Mouse (Mus musculus) intestine, embryonic 14.5 days (tissue): ENCODE measurements around the gene Camk2g. TPM values are rescaled to one million over a fixed set of nuclear protein-coding genes. Genes with fewer than 3 reads are reported as not detected.

Experiments used
- ATAC-seq: fragments of 200-750 bp; cut with Nextera tagmentation; replicated peaks from 2 replicates; pipeline ENCODE4 v1.8.0; 2017; ENCODE audit warnings: low read depth, moderate number of reproducible peaks, moderate TSS enrichment, moderate library complexity; ENCODE audit not compliant: low FRiP score, low TSS enrichment
- DNase-seq: peaks from one replicate; pipeline ENCODE4 v3.0.0-alpha.2; 2018; ENCODE audit warnings: low spot score
- H3K27ac ChIP-seq: fragments of 300-500 bp; sonication (generic); 2 replicates; pipeline ENCODE4 v1.5.1; 2014; ENCODE audit warnings: low read depth, mild to moderate bottlenecking, control low read depth
- H3K27me3 ChIP-seq: fragments of 300-500 bp; sonication (generic); replicated peaks from 2 replicates; pipeline ENCODE4 v1.6.1; 2014; ENCODE audit warnings: low read length, control low read depth; ENCODE audit not compliant: control insufficient read depth, insufficient read depth
- H3K36me3 ChIP-seq: fragments of 300-500 bp; sonication (generic); 2 replicates; pipeline ENCODE4 v1.6.1; 2014; ENCODE audit warnings: low read length, control low read depth; ENCODE audit not compliant: control insufficient read depth, insufficient read depth
- H3K4me1 ChIP-seq: fragments of 300-500 bp; sonication (generic); replicated peaks from 2 replicates; pipeline ENCODE4 v1.6.1; 2014; ENCODE audit warnings: low read length, control low read depth, mixed read lengths; ENCODE audit not compliant: control insufficient read depth, insufficient read depth
- H3K4me2 ChIP-seq: fragments of 300-500 bp; sonication (generic); 2 replicates; pipeline ENCODE4 v1.6.1; 2014; ENCODE audit warnings: low read length
- H3K4me3 ChIP-seq: fragments of 300-500 bp; sonication (generic); 2 replicates; pipeline ENCODE4 v1.5.1; 2014; ENCODE audit warnings: low read depth, low read length, control low read depth, mixed read lengths
- H3K9ac ChIP-seq: fragments of 300-500 bp; sonication (generic); 2 replicates; pipeline ENCODE4 v1.6.1; 2014; ENCODE audit warnings: mild to moderate bottlenecking, low read length
- H3K9me3 ChIP-seq: fragments of 300-500 bp; sonication (generic); 2 replicates; pipeline ENCODE4 v1.6.1; 2016; ENCODE audit warnings: low read length, control low read depth; ENCODE audit not compliant: control insufficient read depth
- WGBS: fragments of 180-500 bp; shearing (Covaris S2); extraction: QIAGEN DNeasy Blood & Tissue Kit; methylation state at CpG from one replicate; pipeline ENCODE4 v1.1.7; 2014; 5-methylcytosine and 5-hydroxymethylcytosine counted together
- polyA plus RNA-seq: library from polyadenylated mRNA; unstranded; fragments of >200 nt; fragmentation: Nextera tagmentation; extraction: Ambion mirVana; gene quantifications from 2 replicates; pipeline ENCODE4 v1.2.1, GENCODE M21; 2014

Camk2g gene
- polyA plus RNA-seq, 1 experiment from 2014 or later: 47.6 TPM

DNA sequence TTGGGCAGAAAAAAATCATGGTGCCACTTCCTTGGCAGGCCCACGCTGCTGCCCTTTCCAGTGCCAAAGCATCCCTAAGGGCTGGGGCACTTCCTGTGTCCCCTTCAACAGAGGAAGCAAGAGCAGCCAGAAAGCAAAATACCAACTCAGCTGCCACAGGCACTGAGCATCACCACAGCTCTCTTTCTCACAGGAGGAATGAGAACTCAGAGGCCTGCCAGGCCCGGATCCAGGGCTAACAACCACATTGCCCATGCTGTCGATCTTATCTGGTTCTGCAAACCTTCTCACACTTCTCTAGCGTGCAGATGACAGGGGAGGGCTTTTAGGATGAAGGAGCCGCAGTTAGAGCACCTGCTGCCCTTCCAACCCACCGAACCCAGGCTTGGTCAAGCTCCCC is 21.1 kb downstream of the Camk2g start:
- Histone ChIP-seq H3K36me3 (peaks cover 35% of the 10 kb centered on the region), H3K9me3 (no peaks in the 10 kb centered on the region), H3K4me3 (no peak overlapping the region), H3K4me2 (no peak overlapping the region), H3K9ac (no peak overlapping the region), H3K4me1 (no peaks in the 10 kb centered on the region; the same call in 1 of the 2 replicates), H3K27me3 (no peaks in the 10 kb centered on the region), H3K27ac (no peak overlapping the region)
- WGBS: 64% methylated on average over 6 of the region's 6 CpGs
- no peak for DNase-seq
- ATAC-seq: no peak

DNA sequence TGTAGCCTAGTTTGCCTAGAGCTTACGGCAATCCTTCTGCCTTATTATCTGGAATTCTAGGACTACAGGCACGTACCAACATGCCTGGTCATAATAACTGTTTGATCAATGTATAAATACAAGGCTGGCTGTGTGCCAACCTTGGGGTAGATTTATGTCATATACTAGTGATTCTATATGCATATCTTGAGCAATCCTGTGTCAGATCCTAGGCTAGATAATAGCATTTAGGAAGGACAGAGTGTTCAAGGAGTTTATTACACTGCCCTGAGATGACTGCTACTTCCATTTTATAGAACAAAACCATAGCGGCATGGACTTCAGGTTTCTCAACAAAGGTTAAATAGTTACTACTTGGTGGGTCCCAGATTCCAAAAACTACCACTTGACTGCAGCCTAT is 21.9 kb downstream of the Camk2g start:
- no peak for DNase-seq
- no peak overlapping the region for H3K27ac ChIP-seq
- WGBS: 68% methylated on average over 3 of the region's 3 CpGs
- H3K27me3 ChIP-seq: no peaks in the 10 kb centered on the region
- no peak overlapping the region for H3K4me2 ChIP-seq
- H3K36me3 ChIP-seq: peaks cover 29% of the 10 kb centered on the region
- no peak for ATAC-seq
- no peaks in the 10 kb centered on the region; the same call in 1 of the 2 replicates for H3K4me1 ChIP-seq
- H3K9me3 ChIP-seq: no peaks in the 10 kb centered on the region
- H3K4me3 ChIP-seq: no peak overlapping the region
- no peak overlapping the region for H3K9ac ChIP-seq

DNA sequence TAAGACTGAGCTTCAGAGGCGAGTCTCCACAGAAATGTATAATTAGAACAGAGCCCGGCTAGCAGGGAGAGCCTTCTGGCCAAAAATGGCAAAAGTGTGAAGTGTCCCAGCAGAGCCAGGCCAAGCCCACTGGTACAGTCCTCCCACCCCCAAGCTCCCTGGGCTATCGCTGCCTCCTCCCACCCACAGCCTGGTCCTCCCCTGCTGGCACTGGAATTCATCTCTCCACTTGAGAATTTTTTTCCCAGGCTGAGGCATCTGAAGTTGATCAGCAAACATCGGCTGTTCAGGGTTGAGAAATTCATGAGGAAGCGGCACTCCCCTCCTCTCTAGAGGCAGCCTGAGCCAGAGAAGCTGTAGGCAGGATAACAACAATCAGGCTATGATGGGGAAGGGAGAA is 25.3 kb downstream of the Camk2g start:
- Histone ChIP-seq H3K4me2 (no peak overlapping the region), H3K4me1 (no peaks in the 10 kb centered on the region), H3K9me3 (no peaks in the 10 kb centered on the region), H3K27ac (peak overlapping the region; percentile 70), H3K27me3 (no peaks in the 10 kb centered on the region), H3K36me3 (peaks cover 46% of the 10 kb centered on the region), H3K4me3 (no peak overlapping the region), H3K9ac (no peak overlapping the region)
- 57% methylated on average over 5 of the region's 5 CpGs for WGBS
- DNase-seq: no peak
- ATAC-seq: no peak

DNA sequence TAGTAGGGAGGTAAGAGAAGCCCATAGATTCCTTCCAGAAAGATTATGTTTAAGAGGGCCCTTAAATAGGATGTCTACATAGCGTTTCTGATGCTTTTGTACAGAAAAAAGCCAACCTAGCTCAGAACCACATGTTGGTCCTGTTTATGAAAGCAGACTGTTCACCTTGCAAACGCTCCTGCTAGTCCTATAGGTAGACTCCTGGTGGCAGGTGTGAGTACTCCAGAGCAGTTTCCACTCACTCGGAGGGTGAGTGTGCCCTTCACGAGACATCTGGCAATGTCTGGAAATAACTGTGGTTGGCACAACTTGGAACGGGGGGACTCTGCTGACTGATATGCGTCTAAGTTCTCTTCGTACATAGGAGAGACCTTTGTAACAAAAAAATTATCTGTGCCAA is 26.0 kb downstream of the Camk2g start:
- DNase-seq (no peak), ATAC-seq (no peak)
- peak overlapping the region; percentile 70 for H3K27ac ChIP-seq
- H3K9me3 ChIP-seq: no peaks in the 10 kb centered on the region
- no peaks in the 10 kb centered on the region for H3K4me1 ChIP-seq
- no peak overlapping the region for H3K9ac ChIP-seq
- H3K27me3 ChIP-seq: no peaks in the 10 kb centered on the region
- H3K4me2 ChIP-seq: no peak overlapping the region
- H3K36me3 ChIP-seq: peaks cover 52% of the 10 kb centered on the region
- 94% methylated on average over 7 of the region's 7 CpGs for WGBS
- no peak overlapping the region for H3K4me3 ChIP-seq

DNA sequence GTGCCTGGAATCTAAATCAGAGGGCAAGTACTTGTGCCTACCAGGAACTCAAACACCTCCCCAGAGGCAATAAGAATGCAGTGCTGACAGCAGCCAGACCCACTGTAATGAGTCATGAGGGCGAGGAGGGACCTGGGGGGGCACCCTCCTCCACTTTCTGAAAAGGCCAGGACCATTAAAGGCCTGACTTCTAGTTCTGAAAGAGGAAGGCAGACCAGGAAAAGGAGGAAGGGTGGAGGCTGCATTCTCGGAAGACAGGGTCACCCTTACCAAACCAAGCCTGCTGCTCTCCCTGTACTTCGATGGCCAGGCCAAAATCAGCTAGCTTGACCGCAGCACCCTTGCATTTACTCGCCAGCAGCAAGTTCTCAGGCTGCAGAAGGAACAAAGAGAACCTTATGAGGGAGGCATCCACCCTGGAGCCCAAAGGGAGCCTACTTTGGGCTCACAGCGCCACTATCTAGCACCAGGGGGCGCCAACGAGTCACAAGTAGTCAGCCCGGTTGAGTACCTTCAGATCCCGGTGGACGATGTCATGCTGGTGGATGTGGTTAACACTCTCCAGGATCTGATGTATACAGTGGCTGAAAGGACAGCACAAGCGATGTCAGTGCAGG is 28.1 kb downstream of the Camk2g start:
- Histone ChIP-seq H3K9ac (no peak overlapping the region), H3K27me3 (no peaks in the 10 kb centered on the region), H3K4me2 (no peak overlapping the region), H3K4me1 (no peaks in the 10 kb centered on the region), H3K27ac (peak overlapping the region; percentile 34; the same call in 1 of the 2 replicates), H3K9me3 (no peaks in the 10 kb centered on the region), H3K4me3 (no peak overlapping the region), H3K36me3 (peaks cover 73% of the 10 kb centered on the region)
- peak; percentile 75 for ATAC-seq
- 27% methylated on average over 12 of the region's 12 CpGs for WGBS
- peak; percentile 97 for DNase-seq

DNA sequence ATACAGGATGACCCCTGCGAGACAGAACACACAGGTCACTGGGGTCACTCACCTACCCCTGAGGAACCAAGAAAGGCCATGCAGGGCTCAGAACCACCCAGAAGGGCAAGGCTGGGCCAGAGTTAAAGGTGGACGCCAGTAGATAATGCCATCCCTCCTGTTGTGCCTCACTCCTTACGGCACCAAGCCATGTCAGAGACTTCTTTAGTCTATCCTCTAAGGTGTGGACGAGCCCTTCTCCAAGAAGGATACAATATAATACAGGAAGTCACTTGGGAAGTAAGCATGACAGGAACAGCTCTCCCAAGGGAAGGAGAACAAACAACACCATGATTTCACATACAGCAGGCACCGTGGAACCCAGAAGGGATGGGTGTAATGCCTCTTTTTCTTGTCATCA is 28.9 kb downstream of the Camk2g start:
- H3K27ac ChIP-seq: no peak overlapping the region
- no peak overlapping the region for H3K4me2 ChIP-seq
- no peaks in the 10 kb centered on the region for H3K9me3 ChIP-seq
- 87% methylated on average over 5 of the region's 5 CpGs for WGBS
- no peaks in the 10 kb centered on the region for H3K27me3 ChIP-seq
- no peak for DNase-seq
- ATAC-seq: no peak
- no peaks in the 10 kb centered on the region for H3K4me1 ChIP-seq
- no peak overlapping the region for H3K4me3 ChIP-seq
- no peak overlapping the region for H3K9ac ChIP-seq
- peaks cover 73% of the 10 kb centered on the region for H3K36me3 ChIP-seq

DNA sequence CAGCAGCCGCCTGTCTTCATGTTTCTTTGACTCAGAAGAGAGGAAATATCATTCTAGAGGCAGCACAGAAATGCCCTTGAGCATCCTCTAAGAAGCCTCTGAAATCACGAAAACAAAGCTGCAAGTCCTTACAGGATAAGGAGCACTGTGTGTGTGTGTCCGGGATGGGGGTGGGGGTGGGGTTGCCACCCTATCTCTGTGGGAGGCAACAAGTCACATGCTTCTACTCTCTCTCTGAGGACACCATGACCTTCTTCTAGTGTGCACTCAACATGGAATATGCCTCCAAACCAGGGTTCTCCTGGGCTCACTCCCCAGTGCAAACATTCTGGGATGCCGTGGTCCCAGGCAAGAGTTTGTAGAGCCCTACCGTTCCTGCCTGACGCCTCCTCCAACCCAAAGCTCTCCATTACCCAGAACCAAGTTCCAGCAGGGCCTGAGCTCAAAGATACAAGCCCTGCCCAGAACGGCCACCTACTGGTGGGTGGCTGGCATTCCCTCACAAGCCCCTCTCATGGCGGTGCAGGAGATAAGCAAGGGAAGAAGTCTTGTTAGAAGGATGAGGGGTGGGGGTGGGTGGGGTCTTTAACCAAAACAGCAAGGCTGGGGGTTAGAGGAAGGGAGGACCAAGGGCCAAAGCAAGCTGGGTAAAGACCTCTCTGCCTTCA is 35.0 kb downstream of the Camk2g start:
- Histone ChIP-seq H3K27me3 (no peaks in the 10 kb centered on the region), H3K27ac (no peak overlapping the region), H3K9me3 (no peaks in the 10 kb centered on the region), H3K9ac (no peak overlapping the region), H3K4me3 (no peak overlapping the region), H3K4me2 (no peak overlapping the region), H3K36me3 (peaks cover 96% of the 10 kb centered on the region), H3K4me1 (no peaks in the 10 kb centered on the region)
- no peak for ATAC-seq
- 73% methylated on average over 8 of the region's 8 CpGs for WGBS
- no peak for DNase-seq

DNA sequence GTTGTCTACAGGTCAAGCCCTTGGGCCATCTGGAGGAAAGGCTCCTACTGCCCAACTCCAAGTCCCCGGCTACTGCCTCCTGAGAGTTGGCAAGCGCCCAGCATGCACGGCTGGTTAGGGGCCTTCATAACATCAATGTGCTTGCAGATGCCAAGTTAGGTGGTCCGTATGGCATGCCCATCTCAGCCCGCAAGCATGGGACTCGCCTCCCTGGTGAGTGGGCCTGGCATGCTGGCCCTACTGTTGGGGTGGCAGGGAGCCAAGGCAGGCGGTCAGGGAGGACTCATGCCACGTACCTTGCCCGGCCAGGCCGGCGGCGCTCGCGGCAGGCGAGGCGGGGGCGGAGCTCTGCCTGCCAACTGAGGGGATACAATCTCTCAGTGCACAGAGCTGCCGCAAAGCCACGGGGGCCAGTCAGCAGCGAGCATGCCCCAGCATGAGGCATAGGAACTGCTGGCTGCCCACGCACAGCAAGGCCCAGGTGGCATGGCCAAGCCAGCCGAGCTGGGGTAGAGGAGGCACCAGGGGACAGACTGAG is 36.4 kb downstream of the Camk2g start:
- no peak overlapping the region for H3K27ac ChIP-seq
- H3K9me3 ChIP-seq: no peaks in the 10 kb centered on the region
- no peak overlapping the region for H3K4me3 ChIP-seq
- no peaks in the 10 kb centered on the region for H3K27me3 ChIP-seq
- ATAC-seq: no peak
- 94% methylated on average over 22 of the region's 22 CpGs for WGBS
- H3K4me1 ChIP-seq: no peaks in the 10 kb centered on the region
- no peak overlapping the region for H3K9ac ChIP-seq
- H3K4me2 ChIP-seq: no peak overlapping the region
- no peak for DNase-seq
- H3K36me3 ChIP-seq: peaks cover 82% of the 10 kb centered on the region

DNA sequence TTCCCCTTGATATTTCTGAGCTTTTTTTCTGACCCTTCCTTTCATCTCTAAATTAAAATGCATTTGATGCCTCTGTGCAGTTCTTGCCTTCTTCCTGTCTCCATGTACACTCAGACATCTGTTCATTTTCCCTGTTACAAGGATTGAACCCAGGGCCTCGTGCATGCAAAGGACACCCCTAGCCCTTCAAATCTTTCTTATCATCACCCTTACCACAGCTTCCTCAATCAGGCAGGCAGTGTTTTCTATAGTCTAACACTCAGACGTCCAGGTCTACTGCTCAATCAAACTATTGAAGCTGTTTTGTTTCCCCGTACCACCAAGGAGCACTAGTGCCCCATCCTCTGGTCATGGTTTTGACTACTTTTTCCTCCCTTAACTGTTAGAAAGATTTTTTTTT is 40.1 kb downstream of the Camk2g start:
- no peak overlapping the region for H3K4me2 ChIP-seq
- 80% methylated on average over 3 of the region's 3 CpGs for WGBS
- ATAC-seq (no peak), DNase-seq (no peak)
- no peaks in the 10 kb centered on the region for H3K9me3 ChIP-seq
- no peaks in the 10 kb centered on the region for H3K27me3 ChIP-seq
- H3K4me1 ChIP-seq: no peaks in the 10 kb centered on the region
- H3K36me3 ChIP-seq: peaks cover 51% of the 10 kb centered on the region
- no peak overlapping the region for H3K4me3 ChIP-seq
- no peak overlapping the region for H3K27ac ChIP-seq
- no peak overlapping the region for H3K9ac ChIP-seq
